Mouse (Mus musculus): ENCODE measurements at regions not wholly inside any gene's neighbourhood (a gene's known extent, or its start where the extent isn't known, plus 50 kb on each side); places are given as distances from the start of the nearest gene placed in this dataset.

DNA sequence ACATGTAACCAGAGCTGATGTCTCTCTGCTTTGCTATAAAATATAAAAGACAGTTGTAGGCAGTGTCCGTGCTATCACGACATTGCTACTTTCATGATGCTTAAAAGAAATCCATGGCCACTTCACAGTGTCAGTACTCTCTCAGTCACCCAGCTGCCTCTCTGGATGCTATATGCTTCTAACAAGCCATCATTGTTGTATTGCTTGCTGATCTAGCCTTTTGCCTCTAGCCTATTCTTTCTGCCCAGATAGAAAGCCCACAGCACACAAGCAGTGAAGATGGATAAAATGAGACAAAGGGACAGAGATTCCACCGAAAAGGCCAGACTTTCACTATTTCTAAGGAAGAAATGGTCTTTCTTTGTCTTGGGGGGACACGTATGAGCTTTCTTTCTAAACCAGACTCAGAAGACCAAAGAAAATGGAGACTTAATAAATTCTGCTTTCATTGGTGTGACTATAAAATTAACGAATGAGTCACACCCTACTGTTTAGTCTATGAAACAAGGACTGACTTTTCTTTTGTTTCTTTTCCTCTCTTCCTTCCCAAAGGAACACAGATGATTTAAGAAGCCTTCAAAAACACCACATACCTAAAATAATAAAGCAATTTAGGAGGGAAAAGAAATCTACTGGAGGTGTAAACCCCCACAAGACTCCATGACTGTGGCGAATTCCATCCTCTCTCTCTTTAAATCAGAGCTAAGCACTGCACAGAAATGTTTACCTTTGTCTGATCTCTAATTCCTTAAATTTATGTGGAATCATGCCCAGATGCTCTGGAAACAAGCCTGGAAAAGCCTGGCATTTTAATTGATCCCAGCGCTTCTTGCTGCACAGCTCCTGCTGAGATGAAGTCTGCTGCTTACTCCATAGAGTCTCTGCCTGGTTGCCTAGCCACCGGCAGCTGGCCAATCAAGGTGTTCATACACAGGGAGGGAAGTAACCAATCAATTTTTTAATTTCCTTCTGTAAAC lies 89.6 kb upstream of the Gas2 start:
- Histone ChIP-seq H3K4me3 (ENCODE audit: low read depth, low read length) (no peak overlapping the region), H3K4me1 (ENCODE audit: control insufficient read depth, insufficient read depth, low read length) (no peaks in the 10 kb centered on the region), H3K9me3 (replicated peaks; ENCODE audit: control insufficient read depth, low read length) (no peaks in the 10 kb centered on the region), H3K36me3 (replicated peaks; ENCODE audit: control insufficient read depth, insufficient read depth, low read depth, low read length) (no peaks in the 10 kb centered on the region), H3K27ac (replicated peaks; ENCODE audit: low read depth, low read length) (no peak overlapping the region), H3K4me2 (ENCODE audit: low read depth, low read length) (no peak overlapping the region), H3K27me3 (ENCODE audit: control insufficient read depth, insufficient read depth, low read length) (no peaks in the 10 kb centered on the region), H3K9ac (replicated peaks; ENCODE audit: low read length) (no peak overlapping the region)
- ATAC-seq (replicated peaks; ENCODE audit: insufficient number of reproducible peaks, low FRiP score, low TSS enrichment, low read depth) (peak; percentile 88), DNase-seq (ENCODE audit: low spot score) (peak; percentile 87)
- 47% methylated on average over 8 of the region's 8 CpGs for WGBS

DNA sequence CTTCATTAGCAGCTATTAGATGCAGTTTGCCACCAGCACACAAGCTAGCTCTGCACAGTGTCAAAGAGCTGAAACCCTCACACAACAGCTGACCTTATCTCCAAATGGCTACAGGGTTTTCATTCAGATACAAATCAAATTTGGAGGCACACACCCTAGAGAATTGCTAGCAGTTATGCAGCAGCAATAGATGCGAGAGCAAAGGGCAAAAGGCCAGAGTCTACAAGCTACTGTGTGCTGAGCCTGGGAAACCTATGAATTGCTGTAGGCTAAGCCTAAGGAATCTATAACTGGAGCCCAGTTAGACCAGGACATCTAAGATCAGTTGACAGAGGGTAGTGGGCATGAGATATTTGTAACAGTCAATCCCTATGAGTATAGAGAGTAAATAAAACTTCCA lies 85.8 kb upstream of the Gas2 start:
- no peaks in the 10 kb centered on the region for H3K36me3 ChIP-seq (replicated peaks; ENCODE audit: control insufficient read depth, insufficient read depth, low read depth, low read length)
- no peaks in the 10 kb centered on the region for H3K27me3 ChIP-seq (ENCODE audit: control insufficient read depth, insufficient read depth, low read length)
- H3K4me3 ChIP-seq (ENCODE audit: low read depth, low read length): no peak overlapping the region
- H3K9me3 ChIP-seq (replicated peaks; ENCODE audit: control insufficient read depth, low read length): no peaks in the 10 kb centered on the region
- DNase-seq (ENCODE audit: low spot score) (no peak), ATAC-seq (replicated peaks; ENCODE audit: insufficient number of reproducible peaks, low FRiP score, low TSS enrichment, low read depth) (no peak)
- WGBS: 33% methylated on average over 1 of the region's 1 CpGs
- no peak overlapping the region for H3K9ac ChIP-seq (replicated peaks; ENCODE audit: low read length)
- no peak overlapping the region for H3K4me2 ChIP-seq (ENCODE audit: low read depth, low read length)
- no peak overlapping the region for H3K27ac ChIP-seq (replicated peaks; ENCODE audit: low read depth, low read length)
- H3K4me1 ChIP-seq (ENCODE audit: control insufficient read depth, insufficient read depth, low read length): no peaks in the 10 kb centered on the region

DNA sequence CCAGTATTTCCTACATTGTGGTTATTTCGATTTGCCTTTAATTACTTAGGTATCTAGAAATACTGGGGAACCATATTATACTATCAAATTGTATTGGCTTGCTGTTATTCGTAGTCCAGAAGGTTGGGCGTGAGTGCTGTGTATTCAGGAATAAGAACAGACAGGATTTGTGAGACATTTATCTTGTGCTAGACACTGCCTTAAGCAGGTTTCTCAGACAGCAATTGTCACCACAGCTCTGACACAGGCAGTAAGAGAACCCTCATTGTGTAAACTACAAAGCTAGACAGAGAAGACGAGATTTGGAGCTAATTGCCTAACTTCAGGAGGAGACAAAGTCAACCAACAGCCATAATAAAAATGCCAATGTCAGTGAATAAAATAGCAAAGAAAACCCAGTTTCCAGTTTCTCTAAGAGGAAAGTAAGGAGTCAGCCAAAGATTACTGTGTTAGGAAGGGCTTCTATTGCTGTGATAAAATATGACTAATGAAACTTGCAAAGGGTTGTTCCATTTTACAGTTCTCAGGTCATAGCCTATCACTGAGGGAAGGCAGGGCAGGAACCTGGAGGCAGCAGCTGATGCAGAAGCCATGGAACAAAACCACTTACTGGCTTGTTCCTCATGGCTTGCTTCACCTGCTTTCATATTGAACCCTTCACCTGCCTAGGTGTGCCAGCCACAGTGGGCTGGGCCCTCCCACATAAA lies 78.6 kb upstream of the Gas2 start:
- Histone ChIP-seq H3K36me3 (replicated peaks; ENCODE audit: control insufficient read depth, insufficient read depth, low read depth, low read length) (no peaks in the 10 kb centered on the region), H3K27ac (replicated peaks; ENCODE audit: low read depth, low read length) (no peak overlapping the region), H3K9me3 (replicated peaks; ENCODE audit: control insufficient read depth, low read length) (no peaks in the 10 kb centered on the region), H3K27me3 (ENCODE audit: control insufficient read depth, insufficient read depth, low read length) (no peaks in the 10 kb centered on the region), H3K9ac (replicated peaks; ENCODE audit: low read length) (no peak overlapping the region), H3K4me3 (ENCODE audit: low read depth, low read length) (no peak overlapping the region), H3K4me1 (ENCODE audit: control insufficient read depth, insufficient read depth, low read length) (no peaks in the 10 kb centered on the region), H3K4me2 (ENCODE audit: low read depth, low read length) (no peak overlapping the region)
- 75% methylated on average over 4 of the region's 4 CpGs for WGBS
- ATAC-seq (replicated peaks; ENCODE audit: insufficient number of reproducible peaks, low FRiP score, low TSS enrichment, low read depth) (no peak), DNase-seq (ENCODE audit: low spot score) (no peak)

DNA sequence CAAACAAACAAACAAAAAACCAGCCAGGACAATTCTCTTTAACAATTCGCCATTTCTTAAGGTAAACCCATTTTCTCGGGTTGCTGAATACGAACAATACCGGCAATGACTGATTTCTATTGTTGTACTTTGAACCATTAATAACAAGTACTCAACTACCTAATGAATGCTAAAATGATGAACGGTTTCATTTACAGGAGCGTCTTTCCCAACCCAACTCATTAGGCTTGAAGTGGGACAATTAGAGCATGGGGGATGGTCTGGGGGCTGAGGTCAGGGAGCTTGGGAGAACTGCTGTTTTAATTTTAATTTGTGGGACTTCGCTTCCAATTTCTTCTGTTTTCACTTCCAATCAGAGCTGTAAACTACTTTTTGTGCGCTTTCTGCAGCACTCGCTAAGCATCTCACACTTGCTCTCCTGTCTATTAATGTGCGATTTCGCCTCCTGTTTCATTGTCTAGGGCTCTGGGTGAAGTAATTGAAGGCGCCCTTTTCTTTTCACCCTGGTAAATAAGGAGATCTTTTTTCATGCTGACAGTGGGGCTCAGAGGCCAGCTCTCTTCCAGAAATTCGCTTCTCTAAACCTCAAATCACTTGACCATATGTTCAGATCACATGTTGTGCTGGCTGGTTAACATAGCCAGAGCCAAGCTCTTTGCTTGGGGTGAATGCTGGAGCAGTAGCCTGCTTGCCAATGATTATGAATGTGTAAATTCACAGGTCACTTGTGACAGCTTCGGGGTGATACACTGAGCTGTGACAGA lies 77.7 kb upstream of the Gas2 start:
- no peak overlapping the region for H3K4me3 ChIP-seq (ENCODE audit: low read depth, low read length)
- no peaks in the 10 kb centered on the region for H3K4me1 ChIP-seq (ENCODE audit: control insufficient read depth, insufficient read depth, low read length)
- no peak overlapping the region for H3K27ac ChIP-seq (replicated peaks; ENCODE audit: low read depth, low read length)
- 68% methylated on average over 14 of the region's 14 CpGs for WGBS
- no peak overlapping the region for H3K9ac ChIP-seq (replicated peaks; ENCODE audit: low read length)
- H3K4me2 ChIP-seq (ENCODE audit: low read depth, low read length): no peak overlapping the region
- DNase-seq (ENCODE audit: low spot score): peak; percentile 4
- peak; percentile 59; the same call in 1 of the 2 replicates for ATAC-seq (replicated peaks; ENCODE audit: insufficient number of reproducible peaks, low FRiP score, low TSS enrichment, low read depth)
- H3K9me3 ChIP-seq (replicated peaks; ENCODE audit: control insufficient read depth, low read length): no peaks in the 10 kb centered on the region
- no peaks in the 10 kb centered on the region for H3K27me3 ChIP-seq (ENCODE audit: control insufficient read depth, insufficient read depth, low read length)
- H3K36me3 ChIP-seq (replicated peaks; ENCODE audit: control insufficient read depth, insufficient read depth, low read depth, low read length): no peaks in the 10 kb centered on the region

DNA sequence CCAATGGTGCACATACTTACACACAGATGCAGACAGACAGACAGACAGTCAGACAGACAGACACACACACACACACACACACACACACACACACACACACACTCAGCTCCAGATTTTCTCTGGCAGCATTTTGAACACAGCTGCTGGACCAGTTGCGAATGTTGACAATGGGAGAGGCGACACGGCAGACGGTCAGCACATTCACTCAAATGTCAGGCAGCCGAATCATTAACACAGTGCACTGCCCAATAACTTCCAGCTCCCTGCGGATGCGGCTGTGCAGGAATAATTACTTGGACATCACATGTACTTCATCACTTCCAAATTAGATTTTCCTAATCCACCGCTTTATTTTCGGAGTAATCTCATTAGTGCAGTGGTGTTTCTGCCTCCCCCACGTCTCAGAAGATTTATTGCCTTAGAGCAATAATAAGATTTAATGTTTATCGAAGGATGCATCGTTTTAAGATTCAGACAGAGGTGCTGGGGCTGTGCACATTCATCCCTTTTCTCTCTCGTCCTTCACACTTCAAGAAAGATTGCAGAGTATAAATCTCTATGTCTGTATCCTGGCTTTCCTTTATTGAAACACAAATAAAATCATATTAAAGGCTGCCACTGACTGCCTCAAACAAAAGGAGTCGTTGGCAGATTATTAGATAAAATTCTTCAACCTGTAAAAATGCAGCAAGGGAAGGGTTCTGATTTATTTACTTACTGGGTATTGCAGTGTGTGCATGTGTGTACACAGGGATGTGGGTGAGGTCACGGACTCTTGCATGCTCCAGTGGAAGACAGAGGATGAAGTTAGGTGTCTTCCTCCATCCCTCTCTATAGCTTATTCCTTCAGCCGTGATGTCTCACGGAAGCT lies 70.9 kb upstream of the Gas2 start:
- ATAC-seq (replicated peaks; ENCODE audit: insufficient number of reproducible peaks, low FRiP score, low TSS enrichment, low read depth) (no peak), DNase-seq (ENCODE audit: low spot score) (no peak)
- WGBS: 71% methylated on average over 17 of the region's 17 CpGs
- no peak overlapping the region for H3K4me2 ChIP-seq (ENCODE audit: low read depth, low read length)
- no peaks in the 10 kb centered on the region for H3K27me3 ChIP-seq (ENCODE audit: control insufficient read depth, insufficient read depth, low read length)
- no peaks in the 10 kb centered on the region for H3K36me3 ChIP-seq (replicated peaks; ENCODE audit: control insufficient read depth, insufficient read depth, low read depth, low read length)
- H3K4me1 ChIP-seq (ENCODE audit: control insufficient read depth, insufficient read depth, low read length): no peaks in the 10 kb centered on the region
- no peaks in the 10 kb centered on the region for H3K9me3 ChIP-seq (replicated peaks; ENCODE audit: control insufficient read depth, low read length)
- no peak overlapping the region for H3K9ac ChIP-seq (replicated peaks; ENCODE audit: low read length)
- no peak overlapping the region for H3K27ac ChIP-seq (replicated peaks; ENCODE audit: low read depth, low read length)
- H3K4me3 ChIP-seq (ENCODE audit: low read depth, low read length): no peak overlapping the region

DNA sequence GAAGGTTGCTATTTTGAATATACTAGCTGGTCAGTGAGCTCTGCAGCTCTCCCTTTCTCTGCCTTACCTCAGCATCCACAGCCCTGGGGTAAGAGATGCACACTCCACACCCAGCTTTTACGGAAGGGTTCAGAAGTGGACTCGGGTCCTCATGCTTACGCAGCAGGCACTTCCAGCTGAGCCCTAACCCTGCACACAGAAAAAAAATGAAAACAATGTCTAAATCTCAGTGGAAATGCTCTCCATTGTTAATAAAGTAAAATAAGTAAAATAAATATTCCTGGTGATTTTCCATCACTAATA lies 70.3 kb upstream of the Gas2 start:
- Histone ChIP-seq H3K27ac (replicated peaks; ENCODE audit: low read depth, low read length) (no peak overlapping the region), H3K4me2 (ENCODE audit: low read depth, low read length) (no peak overlapping the region), H3K4me1 (ENCODE audit: control insufficient read depth, insufficient read depth, low read length) (no peaks in the 10 kb centered on the region), H3K4me3 (ENCODE audit: low read depth, low read length) (no peak overlapping the region), H3K9me3 (replicated peaks; ENCODE audit: control insufficient read depth, low read length) (no peaks in the 10 kb centered on the region), H3K27me3 (ENCODE audit: control insufficient read depth, insufficient read depth, low read length) (no peaks in the 10 kb centered on the region), H3K9ac (replicated peaks; ENCODE audit: low read length) (no peak overlapping the region), H3K36me3 (replicated peaks; ENCODE audit: control insufficient read depth, insufficient read depth, low read depth, low read length) (no peaks in the 10 kb centered on the region)
- 90% methylated on average over 3 of the region's 3 CpGs for WGBS
- DNase-seq (ENCODE audit: low spot score): no peak
- ATAC-seq (replicated peaks; ENCODE audit: insufficient number of reproducible peaks, low FRiP score, low TSS enrichment, low read depth): no peak

Data from embryonic facial prominence, embryonic 11.5 days (tissue).